Mouse (Mus musculus): ENCODE data around the gene Mta3.

The Mta3 gene

GRCm38 (mm10) chr17:83813050-83813449, 107.1 kb downstream of the Mta3 start:
- DNase-seq: no peak

GRCm38 (mm10) chr17:83816996-83817395, 111.0 kb downstream of the Mta3 start:
- DNase-seq: no peak

- no peak for DNase-seq
These were observed 113.5 kb downstream of the Mta3 start for GRCm38 (mm10) chr17:83819503-83819902.

- DNase-seq: no peak
These were observed 114.7 kb downstream of the Mta3 start for GRCm38 (mm10) chr17:83820701-83821100.

- DNase-seq: no peak
These were observed 115.9 kb downstream of the Mta3 start for GRCm38 (mm10) chr17:83821876-83822275.

- no peak for DNase-seq
These were observed 117.9 kb downstream of the Mta3 start for GRCm38 (mm10) chr17:83823835-83824234.

GRCm38 (mm10) chr17:83829356-83829755, 123.4 kb downstream of the Mta3 start:
- no peak for DNase-seq

GRCm38 (mm10) chr17:83830616-83831292, 124.8 kb downstream of the Mta3 start:
- DNase-seq: no peak

- no peak for DNase-seq
These were observed 128.2 kb downstream of the Mta3 start for GRCm38 (mm10) chr17:83834120-83834519.

GRCm38 (mm10) chr17:83836048-83836447, 130.1 kb downstream of the Mta3 start:
- DNase-seq: no peak

GRCm38 (mm10) chr17:83837659-83838190, 131.8 kb downstream of the Mta3 start:
- no peak for DNase-seq

- no peak for DNase-seq
These were observed 133.2 kb downstream of the Mta3 start for GRCm38 (mm10) chr17:83839132-83839531.

GRCm38 (mm10) chr17:83841011-83841410, 135.0 kb downstream of the Mta3 start:
- DNase-seq: no peak

GRCm38 (mm10) chr17:83843780-83844179, 137.8 kb downstream of the Mta3 start:
- no peak for DNase-seq

- no peak for DNase-seq
These were observed 139.6 kb downstream of the Mta3 start for GRCm38 (mm10) chr17:83845538-83845937.

GRCm38 (mm10) chr17:83846301-83847021, 140.5 kb downstream of the Mta3 start:
- peak in 1 of 2 experiments; percentile 24 for DNase-seq

GRCm38 (mm10) chr17:83847100-83847499, 141.1 kb downstream of the Mta3 start:
- DNase-seq: no peak

- peak; percentile 41 to 58 for DNase-seq
These were observed 141.9 kb downstream of the Mta3 start, which contains the start of gene Haao for GRCm38 (mm10) chr17:83847815-83848214. TSS of gene Haao (minus strand) at chr17:83847963.

- DNase-seq: no peak
These were observed 142.5 kb downstream of the Mta3 start for GRCm38 (mm10) chr17:83848482-83848881.

- DNase-seq: no peak
These were observed 143.2 kb downstream of the Mta3 start for GRCm38 (mm10) chr17:83849081-83849675.

- no peak for DNase-seq
These were observed 143.8 kb downstream of the Mta3 start for GRCm38 (mm10) chr17:83849717-83850116.

GRCm38 (mm10) chr17:83850458-83850857, 144.5 kb downstream of the Mta3 start:
- DNase-seq: peak; percentile 81 to 85

- no peak for DNase-seq
These were observed 144.9 kb downstream of the Mta3 start for GRCm38 (mm10) chr17:83850864-83851263.

GRCm38 (mm10) chr17:83853831-83854230, 147.9 kb downstream of the Mta3 start:
- DNase-seq: no peak
